Mouse (Mus musculus) retina, adult 2 months (tissue): ENCODE measurements around the gene Olfr1368.
"Not testable (repeated sequence)": the region's sequence is repeated elsewhere in the genome, so short reads cannot be mapped to it uniquely, and the experiment has no call there.

Experiments used
- DNase-seq: peaks from one replicate; pipeline ENCODE4 v3.0.0-alpha.2; 2012; ENCODE audit warnings: low read depth, low spot score

Gene Olfr1368

DNA sequence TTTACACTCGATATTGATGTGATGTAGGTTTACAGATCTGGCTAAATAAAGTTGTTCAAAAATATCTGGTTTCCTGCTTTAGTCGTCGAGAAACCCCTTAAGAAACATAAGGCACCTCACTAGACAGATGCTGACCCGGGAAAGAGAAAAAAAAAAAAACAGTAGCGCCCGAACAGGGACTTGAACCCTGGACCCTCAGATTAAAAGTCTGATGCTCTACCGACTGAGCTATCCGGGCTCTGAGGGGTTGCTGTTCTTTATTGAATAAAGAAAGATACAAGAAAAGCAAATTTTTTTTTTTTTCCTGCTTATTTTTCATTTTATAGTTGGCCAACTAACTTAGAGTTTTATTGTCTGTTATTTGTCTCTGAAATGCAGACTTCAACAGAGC, 22.2 kb upstream of the Olfr1368 start:
- DNase-seq: no peak

DNA sequence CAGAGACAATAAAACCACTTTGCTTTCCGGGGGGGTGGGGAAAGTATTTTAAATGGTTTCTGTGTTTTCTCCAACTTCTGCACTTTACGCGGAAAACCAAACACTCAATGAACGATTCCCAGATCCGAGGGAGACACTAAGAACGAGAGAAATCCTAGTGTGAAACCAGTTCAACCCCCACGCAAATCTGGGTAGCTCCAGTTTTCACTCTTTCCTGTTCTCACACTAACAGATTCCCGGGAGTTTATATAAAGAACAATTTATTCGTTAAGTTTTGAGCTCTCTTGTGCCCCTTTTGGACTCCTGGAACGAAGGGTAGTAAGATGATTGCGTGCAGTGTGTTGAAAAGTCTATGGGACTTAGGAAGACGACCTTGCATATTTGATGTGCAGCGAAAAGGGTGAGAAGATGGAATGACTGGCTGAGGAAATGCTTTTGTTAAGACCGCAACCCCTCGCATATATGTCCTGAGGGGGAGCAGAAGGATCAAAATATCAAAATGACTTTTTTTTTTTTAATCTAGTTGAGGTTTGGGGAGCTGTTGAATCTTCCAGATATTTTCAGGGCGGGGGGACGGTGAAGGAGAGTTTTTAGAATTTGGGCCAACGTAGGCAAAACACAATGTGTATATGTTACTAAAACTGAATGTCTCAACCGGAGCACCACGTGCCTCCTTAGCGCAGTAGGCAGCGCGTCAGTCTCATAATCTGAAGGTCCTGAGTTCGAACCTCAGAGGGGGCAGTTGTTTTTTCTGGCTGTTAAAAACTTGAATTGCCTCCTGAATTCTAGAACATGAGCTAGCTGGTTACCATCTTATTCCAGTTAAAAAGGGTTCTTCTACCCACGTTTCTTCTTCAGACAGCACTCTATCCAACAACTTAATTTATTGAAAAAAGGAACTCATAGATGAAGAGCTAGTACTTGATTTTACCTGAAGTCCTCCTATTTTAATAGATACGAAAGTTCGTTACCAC, 21.6 kb upstream of the Olfr1368 start:
- no peak for DNase-seq

DNA sequence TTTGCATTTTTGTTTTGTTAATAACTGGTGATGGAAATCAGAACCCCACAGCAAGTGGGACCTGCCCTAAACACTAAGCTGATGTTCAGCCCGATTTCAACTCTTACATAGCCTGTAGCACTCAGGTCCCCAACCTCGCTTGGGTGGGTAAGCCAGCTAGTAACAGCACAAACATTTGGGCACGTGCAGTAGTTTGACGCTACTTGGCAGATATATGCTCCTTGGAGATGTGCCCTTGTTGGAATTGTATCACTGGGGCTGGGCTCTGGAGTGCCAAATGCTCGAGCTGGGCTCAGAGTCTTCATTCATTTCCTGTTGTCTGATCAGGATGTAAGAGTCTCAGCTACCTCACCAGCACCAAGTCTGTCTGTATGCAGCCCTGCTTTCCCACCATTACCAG, 16.9 kb upstream of the Olfr1368 start:
- no peak for DNase-seq

DNA sequence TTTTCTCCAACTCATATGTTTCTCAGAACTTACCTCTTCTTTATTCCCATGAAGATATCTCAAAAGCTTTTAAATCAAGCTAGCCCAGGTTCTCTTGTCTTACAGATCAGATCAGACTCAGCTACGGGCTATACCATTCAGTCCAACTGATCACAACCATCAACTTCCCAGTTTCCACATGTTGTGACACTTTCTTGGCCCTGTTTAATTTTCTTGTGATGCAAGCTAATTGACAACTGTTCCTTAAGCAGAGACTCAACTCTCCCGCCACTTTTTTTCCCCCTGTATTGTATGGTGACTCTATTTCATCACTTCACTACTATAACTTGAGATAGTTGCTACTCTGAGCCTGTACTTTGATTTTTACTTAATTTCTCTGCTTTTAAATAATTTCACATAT, 15.9 kb upstream of the Olfr1368 start:
- DNase-seq: no peak

DNA sequence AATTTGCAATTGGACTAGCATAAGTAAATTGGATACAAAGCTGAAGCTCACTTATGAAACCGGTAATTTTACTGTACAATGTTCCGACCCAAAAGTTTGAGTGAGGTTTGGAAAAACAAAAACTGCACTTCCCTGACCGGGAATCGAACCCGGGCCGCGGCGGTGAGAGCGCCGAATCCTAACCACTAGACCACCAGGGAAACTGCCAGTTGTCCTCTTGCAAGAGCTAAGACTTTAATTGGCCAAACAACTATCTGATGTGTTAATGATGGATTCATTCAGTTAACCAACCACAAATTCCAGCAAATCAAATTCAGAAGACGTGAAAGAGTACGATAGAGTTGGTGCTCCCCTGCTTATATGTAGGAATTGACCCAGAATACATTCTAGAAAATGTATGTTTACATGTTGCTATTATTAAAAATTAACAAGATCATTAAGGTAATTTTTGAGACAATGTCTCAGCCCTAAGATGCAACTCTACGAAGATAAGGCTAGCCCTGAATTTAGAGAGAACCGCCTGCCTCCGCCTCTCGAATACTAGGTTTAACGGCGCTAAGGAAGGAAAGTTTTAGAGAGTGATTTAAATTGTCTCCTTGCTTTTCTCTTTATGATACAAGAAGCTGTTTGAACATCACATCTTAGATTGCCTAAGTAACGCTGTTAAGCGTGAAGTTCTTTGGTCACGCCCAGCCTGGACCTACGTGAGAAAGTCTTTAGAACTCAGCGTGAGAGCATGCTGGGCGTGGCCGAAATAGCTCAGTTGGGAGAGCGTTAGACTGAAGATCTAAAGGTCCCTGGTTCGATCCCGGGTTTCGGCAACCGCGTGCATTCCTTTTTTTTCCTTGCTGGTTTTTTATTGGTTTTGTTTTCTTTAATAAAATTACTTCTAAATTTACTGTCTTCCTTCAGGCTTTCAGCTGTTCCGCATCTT, 15.3 kb upstream of the Olfr1368 start:
- DNase-seq: peak; percentile 88

DNA sequence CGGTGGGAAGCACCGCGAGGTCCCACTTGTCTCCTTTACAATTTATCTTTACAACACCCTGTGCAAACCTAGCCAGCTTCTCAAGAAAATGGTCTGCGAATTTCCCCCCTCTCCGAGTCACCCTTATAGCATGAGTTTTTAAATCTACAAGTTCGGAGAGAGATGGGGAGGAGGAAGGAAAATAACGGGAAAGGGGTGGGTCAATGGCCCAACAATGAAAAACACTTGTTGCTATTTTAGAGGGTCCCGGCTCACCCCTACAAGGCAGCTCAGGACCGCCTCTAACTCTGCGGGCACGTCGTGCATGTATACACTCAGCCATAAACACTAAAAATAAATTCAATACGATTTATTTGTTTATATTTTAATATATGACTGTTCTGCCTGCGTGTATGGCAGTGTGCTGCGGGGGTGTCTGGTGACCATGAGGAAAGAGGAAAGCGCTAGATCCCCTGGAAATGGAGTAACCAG, 14.4 kb upstream of the Olfr1368 start:
- DNase-seq: no peak

DNA sequence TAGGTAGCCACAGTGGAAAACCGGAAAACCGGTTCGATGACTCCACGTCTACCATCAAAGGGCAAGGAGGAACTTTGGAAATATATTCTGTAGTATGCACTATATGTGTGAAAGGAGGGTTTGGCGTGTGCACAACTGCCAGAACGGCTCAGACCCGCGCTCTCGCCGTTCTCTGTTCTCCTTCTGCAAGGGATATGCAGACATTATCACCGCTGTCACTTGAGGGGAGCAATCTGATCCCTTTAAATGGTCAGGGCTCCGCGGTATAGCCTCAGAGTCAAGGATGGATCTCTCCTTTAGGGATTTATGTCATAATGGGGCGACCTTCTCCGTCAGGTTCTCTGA, 13.8 kb upstream of the Olfr1368 start:
- DNase-seq: no peak

DNA sequence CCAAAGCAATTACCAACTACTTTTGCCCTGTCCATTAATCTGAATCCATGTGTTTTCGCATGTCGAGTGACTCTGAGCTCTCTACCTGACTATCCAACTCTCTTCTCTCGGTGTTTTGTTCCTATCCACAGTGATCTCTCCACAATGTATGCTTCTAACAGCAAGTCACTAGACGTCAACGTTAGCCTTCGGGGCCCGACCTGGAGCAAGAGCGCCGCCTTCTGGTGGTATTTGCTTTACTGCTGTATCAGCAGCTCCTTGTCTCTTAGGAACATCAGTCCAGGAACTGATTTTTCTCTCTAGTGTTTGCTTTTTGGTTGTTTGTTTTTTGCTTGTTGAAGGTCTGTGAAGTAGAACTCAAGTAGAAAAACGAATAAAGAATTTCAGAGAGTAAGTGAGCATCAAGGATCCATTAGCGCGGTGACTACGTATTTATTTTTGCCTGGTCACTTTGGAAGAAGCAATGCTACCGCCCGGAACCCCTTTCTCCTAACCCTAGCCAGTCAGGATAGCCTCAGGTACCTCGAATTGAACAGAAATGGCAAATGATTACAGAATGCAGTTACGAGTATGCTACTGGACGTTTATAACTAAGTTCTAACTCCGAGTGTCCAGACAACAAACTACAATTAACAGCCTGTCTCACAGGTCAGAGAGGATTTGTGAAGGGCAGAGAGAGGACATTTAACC, 13.3 kb upstream of the Olfr1368 start:
- DNase-seq: no peak

DNA sequence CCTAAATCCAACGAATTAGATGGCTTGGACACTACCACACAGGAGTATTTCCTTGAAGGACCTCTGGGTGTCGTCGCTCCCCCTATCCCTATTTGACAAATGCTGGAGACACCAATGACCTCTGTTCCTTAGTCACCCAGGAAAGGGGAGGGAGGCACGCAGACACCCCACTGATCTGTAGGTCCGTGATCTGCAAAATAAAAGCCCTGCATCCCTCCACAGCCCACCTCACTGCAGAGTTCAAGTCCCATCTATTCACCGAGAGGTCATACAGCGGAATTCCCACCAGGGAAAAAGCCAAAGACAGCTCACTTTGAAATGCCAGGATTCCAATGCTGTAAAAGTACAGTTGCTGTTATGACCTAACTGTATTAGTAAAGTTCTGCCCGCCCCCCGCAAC, 12.4 kb upstream of the Olfr1368 start:
- DNase-seq: no peak

DNA sequence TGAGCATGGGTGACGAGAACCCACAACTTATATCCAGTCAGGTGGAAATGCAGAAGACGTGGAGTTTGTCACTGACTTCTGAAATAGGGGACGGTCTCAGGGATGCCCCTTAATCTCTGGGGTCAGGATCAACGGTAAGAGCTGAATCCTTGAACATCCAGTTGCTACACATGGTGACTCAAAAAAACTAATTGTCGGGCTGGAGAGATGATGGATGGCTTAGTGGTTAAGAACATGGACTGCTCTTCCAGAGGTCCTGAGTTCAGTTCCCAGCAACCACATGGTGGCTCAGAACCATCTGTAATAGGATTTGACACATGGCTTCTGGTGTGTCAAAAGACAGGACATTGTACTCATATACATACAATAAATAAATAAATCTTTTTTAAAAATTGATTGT, 10.2 kb upstream of the Olfr1368 start:
- DNase-seq: no peak

DNA sequence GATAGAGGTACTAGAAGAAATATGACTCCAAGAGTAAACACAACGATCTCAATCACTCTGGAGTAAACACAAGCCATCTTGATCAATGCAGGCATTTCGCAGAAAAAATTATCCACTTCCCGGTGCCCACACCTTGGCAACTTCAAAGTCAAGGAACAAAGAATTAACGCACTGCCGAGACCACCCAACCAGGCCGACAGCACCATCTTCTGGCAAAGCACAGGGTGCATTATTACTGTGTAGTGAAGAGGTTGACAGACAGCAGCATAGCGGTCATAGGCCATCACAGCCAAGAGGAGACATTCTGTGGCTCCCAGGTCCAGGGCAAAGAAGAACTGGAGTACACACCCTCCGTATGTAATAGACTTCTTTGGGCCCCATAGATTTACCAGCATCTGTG, 3.2 kb downstream of the Olfr1368 start:
- no peak for DNase-seq

DNA sequence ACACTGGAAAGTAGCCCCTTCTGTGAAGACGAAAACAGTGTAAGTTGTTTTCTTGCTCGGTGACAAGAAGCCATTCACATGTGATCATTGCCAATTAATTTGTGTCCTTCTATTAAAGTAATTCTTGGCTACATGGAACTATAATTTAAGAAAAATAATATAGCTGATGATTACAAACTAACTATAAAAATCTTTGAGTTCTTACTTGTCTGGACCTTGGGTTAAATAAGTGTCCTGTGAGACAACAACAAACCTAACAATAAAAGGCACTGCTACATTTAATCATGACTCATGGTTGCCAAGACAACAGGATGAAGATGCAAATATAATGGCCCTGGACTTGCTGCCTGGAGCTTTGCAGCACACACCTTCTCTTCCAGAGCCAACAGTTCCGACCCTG, 16.3 kb downstream of the Olfr1368 start, which contains the start of gene Olfr263:
Gene Olfr263, plus strand, starts transcription at position 301 of the 400 bp plus-strand sequence.
- not testable (repeated sequence) for DNase-seq

DNA sequence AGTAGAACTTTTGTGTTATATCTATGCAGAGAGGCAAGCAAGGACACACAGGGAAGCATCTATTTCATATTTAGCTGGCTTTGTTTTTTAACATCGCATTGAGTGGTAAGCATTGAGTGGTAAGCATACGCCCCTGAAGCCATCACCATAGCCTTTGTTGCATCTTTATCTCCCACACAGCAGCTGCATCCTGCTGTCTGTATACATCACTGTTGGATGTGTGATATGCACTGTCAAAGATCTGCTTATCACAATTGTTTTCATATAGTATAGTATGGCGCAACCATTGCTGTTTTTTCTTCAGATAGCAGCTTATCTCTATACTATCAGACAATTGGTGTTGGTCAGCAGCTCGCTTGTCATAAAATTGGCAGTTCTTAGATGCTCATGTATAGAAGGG, 31.5 kb downstream of the Olfr1368 start:
- DNase-seq: no peak

DNA sequence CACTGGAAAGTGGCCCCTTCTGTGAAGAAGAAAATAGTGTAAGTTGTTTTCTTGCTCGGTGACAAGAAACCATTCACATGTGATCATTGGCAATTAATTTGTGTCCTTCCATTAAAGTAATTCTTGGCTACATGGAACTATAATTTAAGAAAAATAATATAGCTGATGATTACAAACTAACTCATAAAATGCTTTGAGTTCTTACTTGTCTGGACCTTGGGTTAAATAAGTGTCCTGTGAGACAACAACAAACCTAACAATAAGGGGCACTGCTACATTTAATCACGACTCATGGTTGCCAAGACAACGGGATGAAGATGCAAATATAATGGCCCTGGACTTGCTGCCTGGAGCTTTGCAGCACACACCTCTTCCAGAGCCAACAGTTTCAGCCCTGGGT, 34.5 kb downstream of the Olfr1368 start, which contains the start of gene Olfr1369-ps1:
Gene Olfr1369-ps1, plus strand, starts transcription at position 301 of the 400 bp plus-strand sequence.
- not testable (repeated sequence) for DNase-seq

DNA sequence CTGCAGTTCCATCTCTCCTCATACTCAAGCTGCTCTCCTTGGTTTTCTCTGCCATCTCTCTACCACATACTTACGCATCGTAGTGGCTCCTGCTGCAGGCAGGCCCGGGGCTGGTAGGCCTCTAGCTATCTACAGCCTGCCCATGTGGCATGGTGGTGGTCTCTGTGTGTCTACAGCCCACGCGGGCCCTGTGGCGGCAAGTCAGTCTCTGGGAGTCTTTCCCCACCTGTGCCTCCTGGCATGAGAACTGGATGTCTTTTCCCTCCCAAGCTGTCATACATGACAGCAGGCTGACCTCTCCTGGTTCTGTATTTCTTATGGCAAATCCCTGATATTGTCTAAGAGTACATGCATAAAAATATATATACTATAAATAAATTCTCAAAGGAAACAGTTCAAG, 35.2 kb downstream of the Olfr1368 start:
- no peak for DNase-seq

DNA sequence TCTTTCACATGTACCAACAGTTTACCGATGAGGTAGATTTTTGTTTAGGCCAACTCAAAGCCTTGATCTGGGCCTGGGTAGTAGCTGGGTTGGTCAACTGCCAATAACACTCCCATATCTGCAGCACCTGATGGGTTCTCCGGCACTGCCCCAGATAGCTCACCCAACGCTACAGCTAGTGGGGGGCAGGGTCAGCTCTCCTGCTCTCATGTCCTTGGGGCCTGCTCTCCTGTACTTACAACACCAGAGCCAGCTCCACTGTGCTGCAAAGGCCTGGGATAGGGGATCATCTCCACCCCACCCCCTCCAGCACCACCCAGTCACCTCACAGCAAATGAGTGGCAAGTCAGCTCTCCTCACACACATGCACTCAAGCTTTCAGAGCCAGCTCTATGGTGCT, 35.9 kb downstream of the Olfr1368 start:
- no peak for DNase-seq
